Mouse (Mus musculus) natural killer cell, adult 2 months (primary cell): ENCODE measurements around the gene Slc7a8.
A peak's percentile ranks its signal among the peaks of the same experiment; 100 is the strongest.

Experiments
- DNase-seq, 2 experiments: peaks; one replicate each; pipeline ENCODE4 v3.0.0; 2022; ENCODE audit warnings: low spot score in 2 of 2

The Slc7a8 gene

DNA sequence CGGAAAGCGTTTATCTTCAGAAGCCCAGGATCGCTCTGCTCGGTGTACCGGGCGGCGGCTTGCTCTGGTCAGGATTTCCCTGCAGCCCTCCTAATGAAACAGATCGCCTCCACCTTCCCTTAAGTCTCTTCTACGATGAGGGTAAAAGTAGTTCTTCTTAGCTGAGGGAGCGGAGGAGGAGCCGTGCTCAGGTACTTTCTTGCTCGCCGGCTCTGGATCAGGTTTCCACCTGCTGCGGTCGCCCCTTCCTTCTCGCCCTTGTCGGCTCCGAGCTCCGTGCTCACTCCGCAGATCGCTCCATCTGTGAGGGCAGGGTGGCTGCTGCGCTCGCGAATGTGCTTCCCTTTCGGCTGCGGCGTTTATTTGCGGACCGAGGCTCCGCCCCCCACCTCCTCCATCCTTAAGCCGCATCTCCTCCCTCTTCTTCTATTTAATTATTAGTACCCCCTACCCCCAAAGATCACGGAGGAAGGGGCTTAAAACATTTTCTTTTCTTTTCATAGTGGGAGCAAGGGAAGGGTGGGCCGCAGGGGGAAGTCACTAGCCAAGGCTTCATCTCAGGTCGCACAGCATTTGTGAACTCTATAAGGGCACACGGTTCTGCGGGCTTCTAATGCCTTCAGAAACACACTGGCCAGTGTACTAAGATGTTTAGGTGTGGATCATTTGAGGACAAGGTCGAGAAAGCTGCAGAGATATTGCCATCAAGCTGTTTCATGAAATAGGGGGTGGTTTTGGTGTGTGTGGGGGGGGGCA, at the start of gene Slc7a8:
Slc7a8 (minus strand) TSS at position 337 of the 756 bp plus-strand sequence.
- DNase-seq: peak; percentile 14 to 25

DNA sequence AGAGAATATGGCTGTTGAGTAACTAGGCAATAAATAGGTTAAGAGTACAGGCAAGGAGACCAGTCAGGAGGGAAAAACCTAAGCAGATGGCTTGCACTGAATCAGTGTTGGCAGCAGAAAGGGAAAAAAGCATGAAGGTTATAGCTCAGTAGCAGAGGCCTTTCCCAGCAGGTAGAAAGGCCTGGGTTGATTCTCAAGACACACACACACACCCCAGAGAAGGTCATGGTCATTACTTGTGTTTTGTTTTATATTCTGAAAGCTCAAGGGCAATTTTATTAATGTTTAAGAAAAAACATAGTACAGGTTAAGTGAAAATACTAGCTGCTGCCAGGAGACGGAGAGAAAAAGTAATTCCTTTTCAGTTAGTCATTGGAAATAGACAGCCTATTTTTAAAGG, 42.0 kb upstream of the Slc7a8 start:
- no peak for DNase-seq

DNA sequence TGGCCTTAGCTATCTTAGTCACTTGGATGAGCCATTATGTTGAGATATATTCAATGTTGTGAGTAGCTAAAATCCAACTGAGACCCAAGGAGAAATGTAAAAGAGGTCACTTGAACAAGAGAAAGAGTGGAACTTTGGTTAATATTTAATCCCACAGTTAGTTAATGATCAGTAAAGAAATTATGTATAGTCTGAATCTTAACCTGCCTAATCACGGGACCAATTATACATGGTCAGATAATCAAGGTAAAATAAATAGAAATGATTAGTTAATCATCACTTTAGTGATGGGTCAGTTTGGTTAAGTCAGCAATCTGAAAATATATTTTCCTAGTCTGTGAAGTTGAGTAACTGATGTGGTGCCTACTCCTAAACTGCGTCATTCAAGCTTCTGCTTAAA, 40.6 kb upstream of the Slc7a8 start:
- DNase-seq: no peak

DNA sequence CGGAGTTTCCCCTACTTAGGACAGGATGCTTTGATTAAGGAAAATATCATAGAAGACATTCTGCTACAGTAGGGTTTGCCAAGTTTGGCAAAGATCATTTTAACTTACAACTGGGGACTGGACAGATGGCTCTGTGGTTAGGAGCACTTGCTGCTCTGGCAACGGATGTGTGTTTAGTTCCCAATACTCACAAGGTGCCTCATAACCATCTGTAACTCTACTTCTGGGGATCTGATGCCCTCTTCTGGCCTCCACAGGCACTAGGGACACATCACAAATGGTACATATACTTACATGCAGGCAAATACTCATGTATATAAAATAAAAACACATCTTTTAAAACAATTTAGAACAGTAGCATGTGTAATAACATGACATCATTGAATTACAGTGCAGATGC, 36.0 kb upstream of the Slc7a8 start:
- no peak for DNase-seq

DNA sequence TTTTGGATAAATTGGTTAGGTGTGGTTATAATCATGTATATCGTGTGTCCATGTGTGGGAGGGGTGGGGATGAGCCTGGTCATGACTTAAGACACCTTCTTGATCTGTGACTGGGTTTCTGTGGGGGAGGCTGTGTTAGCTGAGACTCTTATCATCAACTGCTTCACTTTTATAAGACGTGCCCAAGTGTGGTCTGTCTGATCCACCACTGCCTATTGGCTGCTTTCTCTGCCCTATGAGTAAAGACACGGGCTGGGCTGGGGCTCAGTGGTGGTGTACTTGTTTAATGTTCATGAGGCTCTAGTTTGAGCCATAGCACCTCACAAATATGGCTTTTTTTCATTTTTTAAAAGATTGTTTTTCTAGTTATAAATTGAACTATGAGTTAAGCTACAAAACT, 34.0 kb upstream of the Slc7a8 start:
- DNase-seq: no peak

DNA sequence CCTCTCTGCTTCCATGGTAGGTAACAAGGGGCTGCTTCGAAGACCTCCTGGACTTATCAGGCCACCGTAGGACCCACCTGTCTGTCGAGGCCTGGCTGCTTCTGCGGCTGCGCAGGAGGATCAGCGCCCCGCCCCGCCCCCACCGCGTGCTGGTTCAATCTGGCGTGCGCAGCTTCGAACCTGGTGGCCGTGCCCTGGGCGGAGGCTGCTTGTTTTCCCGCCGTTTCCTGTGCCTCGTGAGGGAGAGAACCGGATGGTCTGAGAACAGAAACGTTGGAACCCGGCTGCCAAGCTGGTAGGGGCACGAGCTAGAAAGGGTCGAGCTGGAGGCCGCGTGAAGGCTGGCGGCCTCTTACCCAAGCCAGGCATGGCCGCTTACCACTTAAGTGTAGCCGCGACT, 32.2 kb upstream of the Slc7a8 start, which contains the start of gene Rnf212b:
Rnf212b (plus strand) TSS at position 151 of the 400 bp plus-strand sequence.
- no peak for DNase-seq

DNA sequence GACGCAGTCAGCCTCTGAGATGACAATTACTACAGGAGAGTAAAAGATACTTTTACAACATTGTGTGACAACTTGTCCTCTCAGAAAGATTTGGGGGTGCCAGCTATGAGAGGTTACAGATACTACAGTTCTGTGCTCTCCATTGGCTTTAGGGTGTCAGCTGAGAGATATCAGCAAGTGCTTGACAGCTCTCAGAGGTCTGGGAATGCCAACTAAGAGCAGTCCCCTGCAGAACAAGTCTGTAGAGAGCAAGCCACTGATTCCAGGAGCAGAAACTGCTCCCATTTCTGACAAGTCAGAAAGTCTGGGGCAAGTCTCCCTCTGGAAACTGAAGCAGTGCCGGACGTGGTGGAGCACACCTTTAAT, 27.9 kb upstream of the Slc7a8 start:
- no peak for DNase-seq

DNA sequence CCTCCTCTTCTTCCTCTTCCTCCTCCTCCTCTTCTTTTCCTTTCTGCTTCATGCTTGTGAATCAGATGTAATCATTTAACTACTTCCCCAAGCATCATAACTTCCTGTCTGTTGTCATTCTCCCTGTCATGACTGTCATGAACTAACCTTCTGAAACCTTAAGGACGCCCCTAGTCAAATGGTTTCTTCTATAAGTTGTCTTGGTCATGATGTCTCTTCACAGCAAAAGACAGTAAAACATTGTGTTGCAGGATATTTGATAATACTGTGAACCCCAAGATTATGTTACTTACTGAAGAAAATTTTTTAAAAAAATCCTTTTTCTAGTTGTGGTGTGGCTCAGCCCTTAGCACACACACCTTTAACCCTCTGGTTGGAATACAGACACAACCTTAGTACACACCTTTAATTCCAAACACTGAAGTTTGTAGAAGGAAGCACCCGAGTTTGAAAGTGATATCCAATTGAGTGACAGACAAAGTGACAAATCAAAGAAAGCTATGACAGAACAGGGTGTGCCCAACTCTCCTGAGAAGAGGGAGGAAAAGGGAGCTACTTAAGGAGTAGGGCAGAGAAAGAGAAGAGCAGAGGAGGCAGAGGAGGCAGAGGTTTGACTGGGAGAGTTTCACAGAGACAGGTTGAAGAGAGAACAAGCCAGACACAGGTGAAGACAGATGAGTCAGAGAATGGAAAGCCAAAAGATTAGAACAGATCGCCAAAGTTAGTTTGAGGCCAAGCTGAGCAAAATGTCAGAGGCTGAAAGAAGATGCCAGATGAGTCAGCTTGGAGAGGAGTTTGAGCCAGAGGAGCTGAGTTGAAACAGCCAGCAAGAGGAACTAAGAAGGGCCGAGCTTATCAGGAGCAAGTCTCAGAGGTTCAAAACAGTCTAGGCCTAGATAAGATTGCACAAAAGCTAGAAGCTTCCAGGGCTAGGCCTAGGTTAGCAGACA, 27.2 kb upstream of the Slc7a8 start:
- no peak for DNase-seq

DNA sequence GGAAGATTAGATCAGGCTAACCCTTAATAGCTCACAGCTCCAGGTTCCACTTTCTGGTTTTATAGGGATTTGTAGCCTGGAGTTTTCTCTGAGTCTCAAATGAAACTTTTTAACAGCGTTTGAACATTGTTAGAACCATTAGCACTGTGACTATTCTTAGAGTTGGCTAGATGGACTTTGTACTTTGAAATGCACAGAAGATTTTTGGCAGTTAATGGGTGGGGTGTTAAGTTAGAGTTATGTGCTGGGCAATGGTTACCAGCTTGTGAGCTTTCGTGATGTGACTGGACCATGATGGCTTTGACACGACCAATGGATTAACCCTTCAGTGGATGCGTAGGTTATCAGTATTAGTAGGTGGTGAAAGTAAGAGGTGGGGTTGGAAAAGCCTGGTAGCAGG, 24.4 kb upstream of the Slc7a8 start:
- no peak for DNase-seq

DNA sequence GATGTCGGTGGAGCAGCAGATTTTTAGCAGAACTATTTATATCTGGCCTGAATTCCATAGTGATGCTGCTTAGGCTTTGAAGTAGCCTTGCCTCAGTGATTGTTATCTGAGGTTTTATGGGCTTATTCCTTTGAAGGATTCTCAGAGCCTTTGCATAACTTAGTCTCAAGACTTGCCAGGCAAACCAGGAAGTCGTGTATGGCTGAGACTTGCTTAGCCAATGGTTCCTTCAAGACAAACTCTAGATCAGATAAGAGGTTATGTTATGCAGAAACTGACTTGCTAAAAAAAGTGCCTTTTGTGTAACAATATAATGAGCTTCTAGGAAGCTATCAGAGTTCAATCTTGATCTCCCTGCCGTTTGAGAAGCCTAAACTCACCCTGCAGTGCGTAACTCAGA, 20.7 kb upstream of the Slc7a8 start:
- no peak for DNase-seq

DNA sequence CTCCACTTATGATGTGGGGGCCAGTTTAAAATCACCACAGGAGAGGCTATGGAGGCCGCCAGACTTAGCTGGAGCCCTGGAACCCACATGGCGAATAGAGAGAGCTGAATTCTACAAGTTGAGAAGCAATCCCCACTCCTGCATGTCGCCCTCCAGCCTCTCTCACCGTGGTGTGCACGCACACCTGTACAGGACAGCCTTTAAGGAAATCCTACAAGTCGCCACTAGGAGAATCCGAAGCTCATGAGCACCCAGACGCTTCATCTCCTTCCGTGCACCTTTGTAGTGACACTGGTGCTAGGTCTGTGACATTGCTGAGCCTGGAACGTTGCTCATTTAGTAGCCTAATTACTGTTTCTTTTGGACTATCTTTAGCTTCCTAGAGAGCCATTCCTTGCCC, 17.9 kb upstream of the Slc7a8 start:
- no peak for DNase-seq

DNA sequence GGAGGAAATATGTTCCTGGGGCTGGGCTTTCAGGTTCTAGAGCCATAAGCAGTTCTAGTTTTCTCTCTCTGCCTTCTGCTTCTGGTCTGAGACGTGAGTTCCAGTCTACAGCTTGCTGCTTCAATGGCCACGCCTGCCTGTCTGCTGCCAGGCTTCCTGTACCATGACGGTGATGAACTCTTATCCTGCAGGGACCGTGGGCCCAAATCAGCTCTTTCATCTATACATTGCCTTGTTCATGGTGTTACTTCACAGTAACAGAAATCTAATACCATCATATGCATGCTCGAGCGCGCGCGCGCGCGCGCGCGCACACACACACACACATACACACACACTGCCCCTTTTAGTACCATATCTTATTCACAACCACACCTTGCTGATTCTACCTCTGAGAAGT, 15.0 kb upstream of the Slc7a8 start:
- DNase-seq: no peak

DNA sequence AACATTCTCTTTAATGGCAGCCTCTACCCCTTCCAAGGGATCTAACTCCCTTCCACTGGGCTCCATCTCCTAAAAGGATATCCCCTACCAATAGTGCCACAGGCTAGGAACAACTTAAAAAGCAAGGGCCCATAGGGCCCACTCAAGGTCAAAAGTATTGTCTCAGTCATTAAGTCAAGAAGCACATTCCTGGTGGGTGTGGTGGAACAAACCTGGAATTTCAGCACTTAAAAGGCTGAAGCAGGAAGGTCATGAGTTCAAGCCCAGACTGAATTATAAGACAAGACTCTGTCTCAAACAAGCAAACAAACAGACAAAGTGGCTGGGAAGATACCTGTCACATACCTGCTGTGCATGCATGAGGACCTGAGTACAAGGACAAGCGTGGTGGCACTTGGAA, 14.2 kb upstream of the Slc7a8 start:
- DNase-seq: no peak

DNA sequence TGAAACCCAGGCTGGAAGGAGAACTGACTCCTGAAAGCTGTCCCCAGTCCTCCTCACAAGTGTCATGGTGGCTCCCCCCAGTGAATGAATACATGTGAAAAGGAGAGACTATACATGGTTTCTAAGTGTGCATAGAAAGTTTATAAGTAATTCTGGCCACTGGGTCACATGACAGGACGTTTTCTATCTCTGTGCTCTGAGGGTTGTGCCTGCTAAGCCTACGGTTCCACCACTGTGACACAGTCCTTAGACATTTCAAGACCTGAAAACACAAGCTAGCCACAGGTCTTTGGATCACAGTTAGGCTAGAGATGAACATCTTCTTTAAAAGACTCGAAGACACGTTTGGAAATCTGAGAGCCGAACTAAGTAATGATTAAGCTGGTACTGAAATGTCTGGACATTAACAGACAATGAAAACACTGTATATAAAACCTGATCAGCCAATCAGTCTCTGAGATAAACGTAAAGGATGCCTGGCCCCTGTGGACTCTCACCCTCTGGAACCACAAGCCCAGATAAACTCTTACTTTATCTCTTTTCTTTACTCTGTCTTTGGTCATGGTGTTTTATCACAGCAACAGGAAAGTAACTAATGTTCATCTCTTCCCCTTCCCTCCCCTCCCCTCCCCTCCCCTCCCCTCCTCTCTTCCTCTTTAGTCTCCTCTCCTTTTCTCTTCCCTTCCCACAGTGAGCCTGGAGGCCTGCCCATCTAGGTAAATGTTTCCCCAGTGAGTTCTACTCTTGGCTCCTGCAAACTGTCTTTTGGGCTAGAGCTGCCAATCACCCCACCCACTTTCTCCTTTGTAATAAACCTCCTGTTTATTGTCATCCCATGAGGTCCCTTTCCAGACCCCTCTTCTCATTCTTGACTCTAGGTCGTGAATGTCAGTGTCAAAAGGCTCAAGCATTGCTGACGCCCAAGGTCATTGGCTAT, 12.4 kb upstream of the Slc7a8 start:
- DNase-seq: no peak

DNA sequence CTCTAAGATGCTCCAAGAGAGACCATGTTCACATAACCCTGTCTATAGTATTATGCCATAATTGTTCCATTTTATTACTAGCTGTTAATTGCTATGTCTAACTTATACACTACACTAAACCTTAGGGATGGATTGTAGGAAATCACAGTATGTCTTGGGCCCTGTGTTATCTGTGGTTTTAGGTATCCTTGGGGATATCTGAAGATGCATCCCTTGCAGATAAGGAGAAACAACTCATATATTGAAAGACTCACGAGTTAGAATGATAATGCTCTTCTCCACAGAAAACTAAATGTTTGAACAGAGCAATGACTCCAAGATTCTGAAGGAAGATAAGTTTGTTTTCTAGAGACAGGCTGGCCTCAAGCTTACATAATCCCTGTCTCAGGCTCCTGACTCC, 11.6 kb upstream of the Slc7a8 start:
- no peak for DNase-seq

DNA sequence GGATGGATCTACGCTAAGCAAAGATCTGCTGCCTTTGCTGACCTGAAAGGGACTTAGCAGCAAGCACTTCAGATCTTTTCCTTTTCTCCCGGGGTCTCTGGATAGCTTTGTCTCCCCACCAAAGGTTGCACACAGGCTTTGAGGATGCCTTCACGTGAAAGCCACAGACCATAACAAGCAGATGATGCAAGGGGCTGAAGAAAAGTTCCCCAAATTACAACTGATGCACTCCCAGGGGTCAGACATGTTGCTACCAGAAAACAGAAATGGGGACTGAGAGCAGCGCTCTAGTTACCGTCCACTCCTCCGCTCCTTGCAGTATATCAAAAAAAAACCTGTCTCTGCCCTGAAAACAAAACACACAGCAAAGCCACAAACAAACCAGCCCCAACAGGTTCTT, 10.4 kb upstream of the Slc7a8 start:
- no peak for DNase-seq

DNA sequence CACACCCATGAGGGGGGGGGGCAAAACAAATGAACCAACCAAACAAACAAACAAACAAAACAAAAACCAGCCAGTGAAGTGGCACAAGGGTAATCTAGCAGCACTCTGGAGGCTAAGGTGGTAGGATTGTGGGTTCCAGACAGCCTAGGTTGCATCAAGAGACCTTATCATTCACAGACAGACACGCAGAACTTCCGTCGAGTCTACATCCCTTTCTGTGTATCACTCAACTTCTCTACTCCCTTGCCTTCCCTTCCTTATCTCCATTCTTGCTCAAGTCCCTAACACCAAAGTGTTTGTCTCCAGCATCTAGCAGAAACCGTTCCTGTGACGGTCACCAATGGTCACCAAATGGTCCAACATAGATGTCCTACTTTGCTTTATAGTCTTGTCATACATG, 6.5 kb upstream of the Slc7a8 start:
- no peak for DNase-seq

DNA sequence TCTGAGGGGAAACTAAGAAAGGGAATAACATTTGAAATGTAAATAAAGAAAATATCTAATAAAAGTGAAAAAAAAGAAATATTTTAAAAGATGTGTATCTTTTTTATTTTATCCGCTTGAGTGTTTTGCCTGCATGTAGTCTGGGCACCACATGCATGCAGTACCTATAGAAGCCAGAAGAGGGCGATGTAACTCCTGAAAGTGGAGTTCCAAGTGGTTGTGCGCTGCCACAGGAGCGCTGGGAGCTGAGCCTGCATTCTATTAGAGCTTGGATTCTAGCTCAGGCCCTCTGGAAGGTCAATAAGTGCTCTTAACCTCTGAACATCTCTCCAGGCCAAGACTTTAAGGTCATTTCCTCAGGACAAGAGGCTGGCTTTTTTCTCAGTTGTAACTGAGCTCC, 5.5 kb upstream of the Slc7a8 start:
- no peak for DNase-seq

DNA sequence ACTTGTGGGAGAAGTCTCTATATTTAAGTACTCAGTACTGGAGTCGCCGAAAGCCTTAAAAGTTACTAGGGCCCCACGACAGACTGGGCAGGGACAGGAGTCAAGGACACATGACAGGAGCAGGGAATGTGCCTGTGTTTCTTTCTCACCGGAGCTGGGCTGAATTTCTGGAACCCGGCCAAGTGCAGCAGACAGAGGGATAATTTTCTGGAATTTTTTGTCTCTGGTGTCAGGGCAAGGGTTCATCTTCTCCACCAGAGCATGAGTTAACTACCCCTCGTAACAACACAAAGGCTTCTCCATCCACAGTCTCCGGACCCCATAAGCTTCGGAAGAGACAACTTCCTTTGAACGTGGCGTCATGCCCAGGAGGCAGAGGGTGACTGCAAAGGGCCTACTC, 4.7 kb upstream of the Slc7a8 start:
- no peak for DNase-seq

DNA sequence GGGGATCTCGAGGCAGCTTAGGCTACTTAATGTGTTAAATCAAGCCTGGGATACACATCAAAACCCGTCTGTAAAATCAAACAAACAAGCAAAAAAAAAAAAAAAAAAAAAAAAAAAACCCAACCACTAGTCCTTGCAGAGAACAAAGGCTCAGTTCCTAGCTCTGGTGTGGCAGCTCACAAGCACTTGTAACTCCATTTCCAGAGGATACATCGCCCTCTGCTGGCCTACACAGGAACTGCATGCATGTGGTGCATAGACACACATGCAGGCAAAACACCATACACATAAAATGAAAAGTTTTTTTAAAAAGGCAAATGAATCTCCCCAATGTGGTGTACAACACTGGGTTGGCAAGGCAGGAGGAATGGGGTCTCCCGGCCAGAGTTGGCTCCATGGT, 4.2 kb upstream of the Slc7a8 start:
- DNase-seq: peak; percentile 65 to 75

DNA sequence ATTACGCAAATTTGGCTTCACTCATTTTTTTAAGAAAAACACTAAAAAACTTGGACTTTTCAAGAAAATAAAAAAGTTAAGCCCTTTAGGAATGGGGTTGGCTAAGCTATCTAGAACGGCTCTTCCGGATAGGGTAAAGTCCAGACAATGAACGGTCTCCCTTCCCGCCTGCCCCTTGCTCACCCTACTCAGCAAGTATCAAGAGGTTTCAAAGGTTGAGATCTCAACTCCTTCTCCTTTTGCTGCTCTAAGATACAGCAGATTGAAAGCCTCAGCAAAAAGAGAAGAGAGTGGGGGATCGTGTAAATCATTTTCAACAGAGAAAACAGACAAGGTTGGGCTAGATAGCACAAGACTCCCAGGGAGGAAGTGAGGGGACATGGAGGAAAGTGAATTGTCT, 1.2 kb upstream of the Slc7a8 start:
- no peak for DNase-seq
